In the genomic region with DNA sequence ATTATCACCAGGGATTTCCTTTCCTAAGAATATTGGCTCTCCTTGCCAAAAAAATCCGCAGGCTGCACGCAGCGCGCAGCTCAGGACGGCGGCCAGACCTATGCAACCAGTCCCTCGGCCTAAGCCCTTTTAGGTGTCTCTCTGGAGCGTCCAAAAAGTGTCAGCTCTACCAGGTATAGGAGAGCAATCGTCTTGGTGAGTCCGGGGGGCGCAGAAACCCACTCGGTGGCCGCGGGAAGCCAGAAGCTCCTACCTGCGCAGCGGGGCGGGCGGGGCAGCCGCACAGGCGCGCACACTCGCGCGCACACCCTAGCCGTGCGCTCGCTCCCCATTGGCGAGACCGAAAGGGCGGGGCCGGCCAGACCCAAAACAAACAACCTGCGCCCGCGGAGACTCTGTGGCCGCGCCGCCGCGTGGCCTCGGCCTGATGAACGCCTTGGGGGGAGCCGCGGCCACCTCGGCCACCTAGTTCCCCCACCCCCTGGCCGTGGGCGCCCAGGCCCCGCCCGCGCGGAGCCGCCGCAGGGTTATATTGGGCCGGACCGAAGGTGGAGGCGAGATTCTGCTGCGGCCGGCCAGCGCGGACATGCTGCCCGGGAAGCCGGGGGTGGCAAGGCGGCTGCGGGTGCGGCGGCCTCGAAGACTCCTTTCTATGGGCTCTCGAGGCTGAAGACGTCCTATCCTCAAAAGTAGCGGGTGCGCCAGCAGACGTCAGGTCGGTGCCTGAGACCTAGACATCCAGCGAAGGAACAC, we compare ENCODE assay signal across 8 mouse cellular contexts. TPM values are rescaled to one million over a fixed set of nuclear protein-coding genes. Genes with fewer than 3 reads are reported as not detected.
DNase-seq lines count a peak whose midpoint lies in the region; ATAC-seq and TF ChIP-seq lines count a peak whose summit lies in the region.

No protein-coding gene starts in this region.

- H3K79me2 ChIP-seq in myocyte (ENCODE audit: control insufficient read depth, insufficient read depth): no peaks in the 10 kb centered on the region

- peak overlapping the region; percentile 63 for H3K4me3 ChIP-seq in brown adipose tissue, adult 24 weeks (ENCODE audit: insufficient read depth, low read depth, low read length)
- peak overlapping the region; percentile 77 for H3K4me3 ChIP-seq in intestine, postnatal 0 days (ENCODE audit: low read depth, low read length)
- peak overlapping the region; percentile 56 for H3K4me3 ChIP-seq in liver, embryonic 13.5 days (replicated peaks)
- H3K4me3 ChIP-seq in myocyte: peak overlapping the region; percentile 50

- ATAC-seq in intestine, postnatal 0 days: peak; percentile 86
- peak; percentile 65 for ATAC-seq in liver, embryonic 13.5 days (ENCODE audit: low read depth)

- H3K9ac ChIP-seq in intestine, postnatal 0 days (ENCODE audit: low read depth, low read length): peak overlapping the region; percentile 87
- no peak overlapping the region for H3K9ac ChIP-seq in liver, embryonic 13.5 days

- H3K36me3 ChIP-seq in intestine, postnatal 0 days (ENCODE audit: control insufficient read depth, insufficient read depth): no peaks in the 10 kb centered on the region
- no peaks in the 10 kb centered on the region for H3K36me3 ChIP-seq in liver, embryonic 13.5 days
- H3K36me3 ChIP-seq in myocyte (ENCODE audit: control insufficient read depth, insufficient read depth): no peaks in the 10 kb centered on the region

- no peaks in the 10 kb centered on the region for H3K9me3 ChIP-seq in intestine, postnatal 0 days (ENCODE audit: control insufficient read depth)
- H3K9me3 ChIP-seq in liver, embryonic 13.5 days (replicated peaks): no peaks in the 10 kb centered on the region

- WGBS in intestine, postnatal 0 days: under 1% methylated on average over 72 of the region's 73 CpGs
- WGBS in liver, embryonic 13.5 days (ENCODE audit: insufficient replicate concordance): under 1% methylated on average over 73 of the region's 73 CpGs

- H3K4me2 ChIP-seq in intestine, postnatal 0 days (replicated peaks; ENCODE audit: low read depth): peak overlapping the region; percentile 98
- H3K4me2 ChIP-seq in liver, embryonic 13.5 days: peak overlapping the region; percentile 73
- peak overlapping the region; percentile 100 for H3K4me2 ChIP-seq in myocyte (ENCODE audit: low read depth)

- H3K27ac ChIP-seq in brown adipose tissue, adult 24 weeks (replicated peaks; ENCODE audit: low read depth, low read length): no peak overlapping the region
- H3K27ac ChIP-seq in intestine, postnatal 0 days (ENCODE audit: low read depth, low read length): peak overlapping the region; percentile 78
- H3K27ac ChIP-seq in liver, embryonic 13.5 days: no peak overlapping the region

- peak; percentile 33 for TF ChIP-seq CTCF in intestine, postnatal 0 days (IDR thresholded peaks at IDR 0.05; ENCODE audit: low read depth)

- peak; percentile 40 for TF ChIP-seq POLR2A in myocyte (IDR thresholded peaks at IDR 0.05; ENCODE audit: insufficient read length, low read depth)

- peaks cover 19% of the 10 kb centered on the region; the same call in 1 of the 2 replicates for H3K27me3 ChIP-seq in intestine, postnatal 0 days (replicated peaks; ENCODE audit: control insufficient read depth, insufficient read depth, low read length)
- peaks cover 92% of the 10 kb centered on the region for H3K27me3 ChIP-seq in liver, embryonic 13.5 days
- no peaks in the 10 kb centered on the region for H3K27me3 ChIP-seq in myocyte (ENCODE audit: control insufficient read depth, insufficient read depth, insufficient read length)

- DNase-seq in cerebellum, adult 8-10 months: peak; percentile 9
- no peak for DNase-seq in cerebellum, adult 9-10 months
- DNase-seq in gastrocnemius, postnatal 25 days: peak; percentile 8
- no peak for DNase-seq in liver, embryonic 13.5 days
- peak; percentile 9 for DNase-seq in thymus, postnatal 0 days (ENCODE audit: low spot score)

- peak overlapping the region; percentile 63 for H3ac ChIP-seq in myocyte (ENCODE audit: control insufficient read depth, insufficient read length)

- peaks cover 3% of the 10 kb centered on the region; the same call in 1 of the 2 replicates for H3K4me1 ChIP-seq in brown adipose tissue, adult 24 weeks (ENCODE audit: control insufficient read depth, insufficient read depth, insufficient read length, low read length)
- no peaks in the 10 kb centered on the region; the same call in 1 of the 2 replicates for H3K4me1 ChIP-seq in intestine, postnatal 0 days (replicated peaks; ENCODE audit: control insufficient read depth, insufficient read depth, low read length)
- H3K4me1 ChIP-seq in liver, embryonic 13.5 days (replicated peaks): peaks cover 23% of the 10 kb centered on the region

TF ChIP-seq in myocyte, 11 proteins besides CTCF, POLR2A, EP300 and RAD21:
- TF ChIP-seq REST (IDR thresholded peaks at IDR 0.05; ENCODE audit: insufficient read depth, insufficient read length): no peak
- TF ChIP-seq TCF3 (IDR thresholded peaks at IDR 0.05; ENCODE audit: insufficient read length, low read depth): no peak
- TF ChIP-seq SRF (IDR thresholded peaks at IDR 0.05; ENCODE audit: control insufficient read depth, insufficient read length, low read depth): no peak
- no peak for TF ChIP-seq TCF12 (IDR thresholded peaks at IDR 0.05; ENCODE audit: insufficient read depth, poor library complexity, severe bottlenecking)
- no peak for TF ChIP-seq E2F4 (IDR thresholded peaks at IDR 0.05; ENCODE audit: insufficient read depth)
- no peak for TF ChIP-seq USF1 (IDR thresholded peaks at IDR 0.05; ENCODE audit: low read depth)
- TF ChIP-seq MAX (IDR thresholded peaks at IDR 0.05; ENCODE audit: low read depth): no peak
- TF ChIP-seq POLR2AphosphoS2 (IDR thresholded peaks at IDR 0.05; ENCODE audit: insufficient read length, low read depth): no peak
- no peak for TF ChIP-seq MYOD1 (IDR thresholded peaks at IDR 0.05; ENCODE audit: control insufficient read depth in 1 of 3, insufficient read length in 2 of 3, low read depth in 2 of 3)
- TF ChIP-seq CEBPB (IDR thresholded peaks at IDR 0.05; ENCODE audit: insufficient read depth, poor library complexity, severe bottlenecking): no peak
- TF ChIP-seq MYOG (IDR thresholded peaks at IDR 0.05; ENCODE audit: control insufficient read depth in 1 of 3, insufficient read depth in 1 of 3, insufficient read length in 2 of 3, low read depth in 2 of 3): no peak

RNA-seq across cellular contexts. Expression of a gene that starts 1.2 kb away (rescaled TPM):
- not detected in 2 replicates for polyA plus RNA-seq in brown adipose tissue, adult 24 weeks (2012; ENCODE audit: insufficient read depth, insufficient read length, missing spikeins)
- total RNA-seq in gastrocnemius, postnatal 25 days (2021): not detected
- polyA plus RNA-seq in intestine, postnatal 0 days (2015; fragmentation: Nextera tagmentation; extraction: Ambion mirVana): not detected in 2 replicates
- 0.05 TPM in 1 of 2 replicates, not detected in the other for polyA plus RNA-seq in liver, embryonic 13.5 days (2015; fragmentation: Nextera tagmentation; extraction: Ambion mirVana)
- not detected for polyA plus RNA-seq in myocyte (2012; fragmentation: generic; extraction: Trizol)
- polyA plus RNA-seq in thymus, postnatal 0 days (2015; fragmentation: Nextera tagmentation; extraction: Ambion mirVana): not detected in 2 replicates

RNA-seq across cellular contexts. Expression of a gene that starts 2.0 kb away (rescaled TPM):
- polyA plus RNA-seq in brown adipose tissue, adult 24 weeks (2012; ENCODE audit: insufficient read depth, insufficient read length, missing spikeins): not detected in 2 replicates
- not detected for total RNA-seq in gastrocnemius, postnatal 25 days (2021)
- polyA plus RNA-seq in intestine, postnatal 0 days (2015; fragmentation: Nextera tagmentation; extraction: Ambion mirVana): 8.5 and 9.6 TPM in 2 replicates
- 0.05 and 0.14 TPM in 2 replicates for polyA plus RNA-seq in liver, embryonic 13.5 days (2015; fragmentation: Nextera tagmentation; extraction: Ambion mirVana)
- 2.4 TPM for polyA plus RNA-seq in myocyte (2012; fragmentation: generic; extraction: Trizol)
- polyA plus RNA-seq in thymus, postnatal 0 days (2015; fragmentation: Nextera tagmentation; extraction: Ambion mirVana): 0.15 and 0.21 TPM in 2 replicates

Comparison
In these comparisons a context has a peak if more than half of its experiments do, and no peak if none do; other contexts are left out.
1. DNase-seq: peak in cerebellum, adult 8-10 months (single experiment), gastrocnemius, postnatal 25 days (single experiment) and thymus, postnatal 0 days (single experiment); none in cerebellum, adult 9-10 months (single experiment) and liver, embryonic 13.5 days (single experiment).
2. Peak in every context shown above with its lines, with median percentiles within 50 percentile points of each other: H3K4me3 ChIP-seq and H3K4me2 ChIP-seq.